Mouse (Mus musculus): ENCODE measurements around the gene Gm3543. TPM values are rescaled to one million over a fixed set of nuclear protein-coding genes. Genes with fewer than 3 reads are reported as not detected.
"Not testable (repeated sequence)": the region's sequence is repeated elsewhere in the genome, so short reads cannot be mapped to it uniquely, and the experiment has no call there.

The Gm3543 gene
- total RNA-seq (2021): 1 to 10 TPM; 1.8 to 1.9 TPM
- long read RNA-seq, experiment 1: 0 reads
- long read RNA-seq, experiment 2: 0 reads

- H3K4me3 ChIP-seq; DNase-seq (ENCODE audit: extremely low spot score in 1 of 2, low spot score in 2 of 2); H3K27ac ChIP-seq; intact Hi-C loops (cut with DNase I): not testable (repeated sequence)
Measured at GRCm38 (mm10) chr14:41983225-41983624, at the start of gene Gm3543. Gm3543 (minus strand) TSS chr14:41983325.

GRCm38 (mm10) chr14:41968596-41968995 is 14.5 kb downstream of the Gm3543 start:
- DNase-seq (ENCODE audit: extremely low spot score in 1 of 2, low spot score in 2 of 2); H3K4me3 ChIP-seq; H3K27ac ChIP-seq; intact Hi-C loops (cut with DNase I): not testable (repeated sequence)

GRCm38 (mm10) chr14:41967827-41968226 is 15.3 kb downstream of the Gm3543 start, which contains the start of gene Gm6401:
Gm6401 (minus strand) TSS chr14:41967927.
- H3K27ac ChIP-seq; DNase-seq (ENCODE audit: extremely low spot score in 1 of 2, low spot score in 2 of 2); intact Hi-C loops (cut with DNase I); H3K4me3 ChIP-seq: not testable (repeated sequence)

GRCm38 (mm10) chr14:41964095-41964494 is 19.0 kb downstream of the Gm3543 start:
- H3K4me3 ChIP-seq; H3K27ac ChIP-seq; intact Hi-C loops (cut with DNase I); DNase-seq (ENCODE audit: extremely low spot score in 1 of 2, low spot score in 2 of 2): not testable (repeated sequence)

GRCm38 (mm10) chr14:41943695-41944094 is 39.4 kb downstream of the Gm3543 start, which contains the start of gene 1700024B05Rik:
1700024B05Rik (plus strand) TSS chr14:41943995.
- H3K27ac ChIP-seq; intact Hi-C loops (cut with DNase I); DNase-seq (ENCODE audit: extremely low spot score in 1 of 2, low spot score in 2 of 2); H3K4me3 ChIP-seq: not testable (repeated sequence)

Other genes starting within 250 kb of the Gm3543 start
- not detected for gene Gm7929, start 232.7 kb downstream of the Gm3543 start, total RNA-seq (2021)
- gene Gm47189, start 210.9 kb downstream of the Gm3543 start, total RNA-seq (2021): not detected
- gene Gm7980, start 76.0 kb downstream of the Gm3543 start, total RNA-seq (2021): not detected
- gene 1700049E17Rik1, start 58.4 kb downstream of the Gm3543 start, total RNA-seq (2021): not detected
- not detected for gene 1700024B05Rik, start 39.3 kb downstream of the Gm3543 start, total RNA-seq (2021)
- not detected for gene Gm6401, start 15.4 kb downstream of the Gm3543 start, total RNA-seq (2021)
- gene Gm7951, start 134.0 kb upstream of the Gm3543 start, total RNA-seq (2021): not detected
- gene Gm17027, start 179.3 kb upstream of the Gm3543 start, total RNA-seq (2021): not detected
- gene Gm3573, start 207.5 kb upstream of the Gm3543 start, total RNA-seq (2021): 1 to 10 TPM; 2.0 to 3.1 TPM